Mouse (Mus musculus) neural tube, embryonic 11.5 days (tissue): Measurements from ENCODE around the gene Tsn. TPM values are rescaled to one million over a fixed set of nuclear protein-coding genes. Genes with fewer than 3 reads are reported as not detected.

ENCODE experiments used
- ATAC-seq: fragments of 200-750 bp; cut with Nextera tagmentation; 2 replicates; pipeline ENCODE4 v1.8.0; 2017; ENCODE audit warnings: moderate number of reproducible peaks, mild to moderate bottlenecking, moderate TSS enrichment, moderate library complexity; ENCODE audit not compliant: insufficient read depth, low FRiP score, low TSS enrichment
- DNase-seq: peaks from one replicate; pipeline ENCODE4 v3.0.0-alpha.2; 2015; ENCODE audit warnings: low spot score
- H3K27ac ChIP-seq: fragments of 300-500 bp; sonication (generic); 2 replicates; pipeline ENCODE4 v1.5.1; 2014; ENCODE audit warnings: low read depth, mild to moderate bottlenecking, low read length
- H3K27me3 ChIP-seq: fragments of 300-500 bp; sonication (generic); 2 replicates; pipeline ENCODE4 v1.6.1; 2014; ENCODE audit warnings: mild to moderate bottlenecking, low read length, mixed read lengths; ENCODE audit not compliant: control insufficient read depth, insufficient read depth
- H3K36me3 ChIP-seq: fragments of 300-500 bp; sonication (generic); 2 replicates; pipeline ENCODE4 v1.6.1; 2014; ENCODE audit warnings: mild to moderate bottlenecking, low read length, moderate library complexity, mixed read lengths; ENCODE audit not compliant: control insufficient read depth, insufficient read depth
- H3K4me1 ChIP-seq: fragments of 300-500 bp; sonication (generic); 2 replicates; pipeline ENCODE4 v1.6.1; 2014; ENCODE audit warnings: low read length, mixed read lengths; ENCODE audit not compliant: control insufficient read depth, insufficient read depth
- H3K4me2 ChIP-seq: fragments of 300-500 bp; sonication (generic); 2 replicates; pipeline ENCODE4 v1.6.1; 2014; ENCODE audit warnings: low read depth, mild to moderate bottlenecking, moderate library complexity
- H3K4me3 ChIP-seq: fragments of 300-500 bp; sonication (generic); 2 replicates; pipeline ENCODE4 v1.5.1; 2014; ENCODE audit warnings: low read depth, low read length
- H3K9ac ChIP-seq: fragments of 300-500 bp; sonication (generic); 2 replicates; pipeline ENCODE4 v1.6.1; 2014; ENCODE audit warnings: mild to moderate bottlenecking, low read length
- H3K9me3 ChIP-seq: fragments of 300-500 bp; sonication (generic); 2 replicates; pipeline ENCODE4 v1.6.1; 2016; ENCODE audit warnings: low read length; ENCODE audit not compliant: control insufficient read depth
- WGBS: fragments of 180-500 bp; shearing (Covaris S2); extraction: QIAGEN DNeasy Blood & Tissue Kit; methylation state at CpG from one replicate; pipeline ENCODE4 v1.1.7; 2014; 5-methylcytosine and 5-hydroxymethylcytosine counted together
- polyA plus RNA-seq: library from polyadenylated mRNA; unstranded; fragments of >200 nt; fragmentation: Nextera tagmentation; extraction: Ambion mirVana; gene quantifications from 2 replicates; pipeline ENCODE4 v1.2.1, GENCODE M21; 2014

Tsn gene
- 382 and 397 TPM in 2 replicates for polyA plus RNA-seq

DNA sequence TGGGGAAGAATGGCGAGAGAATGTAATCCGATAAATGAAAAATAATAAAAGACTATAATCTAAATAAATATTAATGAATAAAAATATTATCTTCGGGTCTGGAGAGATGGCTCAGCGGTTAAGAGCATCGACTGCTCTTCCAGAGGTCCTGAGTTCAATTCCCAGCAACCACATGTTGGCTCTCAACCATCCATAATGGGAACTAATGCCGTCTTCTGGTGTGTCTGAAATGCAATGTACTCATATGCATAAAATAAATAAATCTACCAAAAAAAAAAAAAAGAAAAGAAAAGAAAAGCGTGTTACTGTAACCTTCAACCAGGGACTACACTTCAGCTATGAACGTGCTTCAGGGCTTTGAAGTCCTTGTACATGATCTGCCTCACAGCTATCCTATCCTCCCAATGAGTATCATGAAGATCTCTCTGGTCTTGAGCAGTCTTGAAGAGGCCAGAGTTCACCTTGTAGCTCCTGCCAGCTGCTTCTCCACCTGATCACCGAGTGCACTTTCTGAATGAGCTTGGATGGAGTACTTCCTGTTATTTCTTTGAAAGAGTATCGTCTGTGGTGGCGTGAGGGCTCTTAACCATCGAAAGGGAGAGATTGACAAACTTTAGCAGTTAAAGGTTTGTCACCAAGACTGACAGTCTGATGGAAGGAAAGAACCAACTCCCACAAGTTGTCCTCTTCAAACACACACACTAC lies at the start of gene Tsn:
Gene Tsn (minus strand): TSS at position 118 of the 705 bp plus-strand sequence.
- no peak for DNase-seq

DNA sequence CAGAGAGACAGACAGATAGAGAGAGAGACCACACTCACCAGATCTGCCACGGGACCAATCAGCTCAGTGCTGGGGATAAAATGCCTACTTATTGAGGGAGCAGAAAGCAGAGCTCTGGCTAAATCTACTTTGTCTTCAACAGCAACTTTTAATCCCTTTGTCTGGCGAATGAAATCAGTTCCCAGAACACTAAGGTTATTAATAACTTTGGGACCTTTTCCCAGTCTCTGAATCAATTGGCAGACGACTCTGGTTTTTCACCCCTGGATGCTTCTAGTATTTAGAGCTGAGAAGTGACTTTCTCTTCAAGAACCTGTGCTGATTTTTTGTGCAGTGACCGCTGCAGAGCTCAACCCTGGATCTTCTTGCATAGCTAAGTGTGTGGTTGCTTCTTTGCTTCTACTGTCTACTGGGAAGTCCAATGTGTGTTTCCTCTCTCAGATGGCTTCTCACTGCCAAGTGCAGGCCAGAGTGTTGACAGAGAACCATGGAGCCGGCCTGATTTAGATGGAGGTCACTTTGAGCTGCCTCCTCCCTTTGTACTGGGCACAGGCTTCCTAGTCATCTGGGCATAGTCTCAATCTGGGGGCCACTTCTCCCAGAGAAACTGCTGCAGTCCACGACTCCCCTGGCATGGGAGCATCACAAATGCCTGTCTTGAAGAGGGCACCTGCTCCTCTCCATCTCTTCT lies 47.7 kb upstream of the Tsn start:
- no peaks in the 10 kb centered on the region for H3K36me3 ChIP-seq
- no peaks in the 10 kb centered on the region for H3K27me3 ChIP-seq
- no peaks in the 10 kb centered on the region for H3K4me1 ChIP-seq
- ATAC-seq, result no peak
- no peaks in the 10 kb centered on the region for H3K9me3 ChIP-seq
- no peak for DNase-seq
- no peak overlapping the region for H3K9ac ChIP-seq
- no peak overlapping the region for H3K4me3 ChIP-seq
- no peak overlapping the region for H3K27ac ChIP-seq
- WGBS, result 81% methylated on average over 6 of the region's 6 CpGs
- no peak overlapping the region for H3K4me2 ChIP-seq

More for the DNA sequence above, at the start of gene Tsn:
- H3K9me3 ChIP-seq, result no peaks in the 10 kb centered on the region
- no peaks in the 10 kb centered on the region for H3K36me3 ChIP-seq
- 61% methylated on average over 12 of the region's 12 CpGs for WGBS
- H3K4me2 ChIP-seq, result peak within 1 kb of the TSS; percentile 52
- peaks cover 6% of the 10 kb centered on the region; the same call in 1 of the 2 replicates for H3K4me1 ChIP-seq
- H3K4me3 ChIP-seq, result peak within 1 kb of the TSS; percentile 70
- peak within 1 kb of the TSS; percentile 60 for H3K27ac ChIP-seq
- H3K9ac ChIP-seq, result peak within 1 kb of the TSS; percentile 82
- H3K27me3 ChIP-seq, result no peaks in the 10 kb centered on the region
- ATAC-seq, result peak; percentile 35

DNA sequence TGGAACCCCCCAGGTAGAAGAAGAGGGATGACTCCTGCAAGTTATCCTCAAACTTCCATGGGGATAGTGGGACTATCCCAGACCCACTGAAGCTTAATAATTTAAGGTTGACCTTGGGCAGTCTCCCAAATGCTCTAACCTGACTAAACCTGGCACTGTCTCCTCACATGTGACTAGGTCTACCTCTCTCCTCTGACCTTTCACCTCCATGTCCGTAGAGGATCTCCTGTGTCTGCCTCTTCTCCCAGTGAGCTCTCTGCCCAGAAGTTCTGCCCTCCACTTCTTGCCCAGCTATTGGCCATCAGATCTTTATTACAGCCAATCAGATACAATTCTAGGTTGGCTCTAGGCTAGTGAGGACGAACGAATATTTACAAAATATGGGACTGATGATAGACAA lies 38.4 kb upstream of the Tsn start:
- no peaks in the 10 kb centered on the region for H3K36me3 ChIP-seq
- no peaks in the 10 kb centered on the region for H3K9me3 ChIP-seq
- no peak for ATAC-seq
- no peak overlapping the region for H3K9ac ChIP-seq
- H3K4me3 ChIP-seq, result no peak overlapping the region
- no peak overlapping the region for H3K27ac ChIP-seq
- DNase-seq, result no peak
- H3K27me3 ChIP-seq, result no peaks in the 10 kb centered on the region
- H3K4me1 ChIP-seq, result no peaks in the 10 kb centered on the region
- 83% methylated on average over 3 of the region's 3 CpGs for WGBS
- no peak overlapping the region for H3K4me2 ChIP-seq

DNA sequence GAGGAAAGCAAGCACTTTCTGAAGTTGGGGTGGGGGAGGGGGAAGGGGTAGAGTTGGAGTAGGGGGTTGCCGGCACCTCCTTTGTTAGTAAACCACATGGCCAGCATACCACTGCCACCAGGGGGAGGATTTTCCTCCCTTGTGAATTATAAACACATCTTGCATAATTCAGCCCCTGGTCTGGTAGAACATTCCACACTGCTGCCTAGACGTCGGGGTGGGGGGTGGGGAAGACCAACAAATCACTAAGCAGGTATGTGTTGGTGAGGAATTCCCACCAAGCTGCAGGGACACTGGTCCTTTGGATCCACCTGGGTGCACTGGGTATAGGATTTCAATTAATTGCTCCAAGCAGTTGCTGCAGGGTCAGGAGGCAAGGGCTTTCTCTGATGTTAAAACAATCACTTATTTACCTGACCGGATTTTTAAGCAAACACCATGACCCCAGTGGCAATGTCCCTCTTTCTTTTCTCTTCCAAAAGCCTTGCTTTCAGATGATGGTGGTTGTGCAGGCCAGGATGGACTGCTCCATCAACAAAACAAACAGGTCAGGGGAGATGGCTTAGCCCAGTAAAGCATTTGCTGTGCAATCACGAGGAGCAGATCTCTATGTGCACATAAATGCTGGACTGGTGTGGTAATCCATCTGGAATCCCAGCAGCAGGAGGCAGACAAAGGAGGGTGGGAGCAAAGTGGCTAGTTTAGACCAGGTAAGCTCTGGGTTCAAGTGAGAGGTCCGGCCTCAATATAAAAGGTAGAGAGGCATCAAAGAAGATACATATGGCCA lies 32.3 kb upstream of the Tsn start:
- DNase-seq, result no peak
- WGBS, result 42% methylated on average over 6 of the region's 6 CpGs

DNA sequence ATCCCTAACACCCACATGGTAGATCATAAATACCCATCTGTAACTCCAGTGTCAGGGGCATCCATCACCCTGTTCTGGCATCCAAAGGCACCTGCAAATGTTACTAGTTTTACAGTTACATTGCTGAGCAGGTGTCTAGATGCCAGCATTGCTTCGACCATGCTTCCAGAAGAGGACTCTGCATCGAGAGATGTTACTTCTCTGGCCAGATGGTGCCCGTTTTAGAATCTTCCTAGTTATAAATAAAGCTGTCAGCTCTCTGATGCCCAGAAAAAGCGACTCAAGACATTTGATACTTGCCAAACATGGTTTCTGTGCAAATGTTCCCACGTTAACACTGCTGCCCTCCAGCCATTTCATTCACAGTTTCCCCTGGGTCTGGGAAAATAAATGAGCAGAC lies 26.4 kb upstream of the Tsn start:
- 69% methylated on average over 5 of the region's 5 CpGs for WGBS
- H3K9me3 ChIP-seq, result no peaks in the 10 kb centered on the region
- peaks cover 2% of the 10 kb centered on the region for H3K36me3 ChIP-seq
- H3K4me1 ChIP-seq, result no peaks in the 10 kb centered on the region
- no peak overlapping the region for H3K9ac ChIP-seq
- no peak for ATAC-seq
- no peak for DNase-seq
- no peak overlapping the region for H3K4me3 ChIP-seq
- no peaks in the 10 kb centered on the region for H3K27me3 ChIP-seq
- no peak overlapping the region for H3K4me2 ChIP-seq
- H3K27ac ChIP-seq, result no peak overlapping the region

More for the DNA sequence above, 32.3 kb upstream of the Tsn start:
- ATAC-seq, result no peak; the same call in 1 of the 2 replicates
- H3K4me2 ChIP-seq, result no peak overlapping the region
- no peak overlapping the region for H3K27ac ChIP-seq
- H3K9ac ChIP-seq, result no peak overlapping the region
- H3K36me3 ChIP-seq, result no peaks in the 10 kb centered on the region
- H3K9me3 ChIP-seq, result no peaks in the 10 kb centered on the region
- H3K4me3 ChIP-seq, result no peak overlapping the region
- H3K27me3 ChIP-seq, result no peaks in the 10 kb centered on the region
- H3K4me1 ChIP-seq, result no peaks in the 10 kb centered on the region

DNA sequence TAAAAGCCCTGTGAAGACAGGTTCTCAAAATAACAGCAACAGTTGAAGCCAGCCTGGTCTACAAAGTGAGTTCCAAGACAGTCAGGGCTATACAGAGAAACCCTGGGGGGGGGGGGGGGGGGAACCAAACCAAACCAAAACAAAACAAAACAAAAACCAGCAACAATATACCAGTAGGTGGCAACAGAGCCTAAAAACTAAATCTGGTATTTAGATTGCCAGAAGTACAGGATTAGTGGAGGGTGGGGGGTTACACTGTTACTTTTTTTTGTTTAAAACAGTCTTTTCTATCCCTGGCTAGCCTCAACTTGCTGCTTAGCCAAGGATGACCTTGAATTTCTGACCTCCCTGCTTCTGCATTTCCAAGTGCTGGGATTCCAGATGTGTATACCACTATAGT lies 24.3 kb upstream of the Tsn start:
- DNase-seq (no peak), ATAC-seq (0 out of 2 replicates have a peak, but pooled peaks have one; percentile 27)
- Histone ChIP-seq H3K4me1 (no peaks in the 10 kb centered on the region), H3K27ac (no peak overlapping the region), H3K4me3 (no peak overlapping the region), H3K9ac (no peak overlapping the region), H3K27me3 (no peaks in the 10 kb centered on the region), H3K4me2 (no peak overlapping the region), H3K36me3 (peaks cover 8% of the 10 kb centered on the region), H3K9me3 (no peaks in the 10 kb centered on the region)

DNA sequence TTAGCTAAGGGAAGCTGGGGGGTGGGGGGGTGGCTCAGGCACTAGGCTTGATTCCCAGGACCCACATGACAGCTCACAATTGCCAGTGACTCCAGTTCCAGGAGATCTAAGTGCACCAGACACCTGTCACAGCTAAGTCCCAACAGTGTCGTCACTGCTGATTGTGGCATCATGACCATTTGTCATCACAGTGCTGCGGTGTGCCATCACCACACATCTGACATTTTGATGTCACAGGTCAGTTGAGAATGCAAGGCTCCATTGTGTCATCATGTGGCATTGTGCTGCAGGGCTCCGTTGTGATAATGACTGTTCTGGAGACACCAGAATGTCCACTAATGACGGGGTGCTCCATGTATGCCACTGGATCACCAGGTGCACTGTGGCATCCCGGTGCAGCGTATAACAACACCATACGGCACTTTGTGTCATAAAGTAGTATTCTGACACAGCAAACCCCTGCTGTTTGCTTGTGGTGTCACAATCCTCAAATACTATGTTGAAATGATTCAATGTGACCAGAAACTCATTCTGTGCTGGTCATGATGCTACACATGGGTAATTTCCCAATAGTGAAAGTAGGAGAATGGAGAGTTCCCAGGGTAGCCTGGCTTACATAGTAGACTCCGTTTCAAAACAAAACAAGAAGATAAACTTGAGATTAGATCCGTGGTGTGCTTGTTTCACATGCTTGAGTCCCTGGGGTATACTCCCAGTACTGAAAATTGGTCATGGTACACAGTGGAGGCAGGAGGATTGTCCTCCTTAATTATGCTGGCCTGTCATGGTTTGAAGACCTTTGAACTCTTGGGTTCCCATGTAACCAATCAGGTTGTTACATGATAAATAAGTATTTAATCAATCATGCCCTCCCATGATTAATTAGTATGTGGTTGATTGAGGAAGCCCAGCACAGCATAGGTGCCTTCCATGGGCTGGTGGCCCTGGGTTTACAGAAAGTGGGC lies 23.5 kb upstream of the Tsn start:
- peaks cover 8% of the 10 kb centered on the region for H3K36me3 ChIP-seq
- ATAC-seq (no peak), DNase-seq (no peak)
- no peaks in the 10 kb centered on the region for H3K9me3 ChIP-seq
- H3K9ac ChIP-seq, result no peak overlapping the region
- H3K4me1 ChIP-seq, result no peaks in the 10 kb centered on the region
- no peaks in the 10 kb centered on the region for H3K27me3 ChIP-seq
- H3K4me3 ChIP-seq, result no peak overlapping the region
- H3K27ac ChIP-seq, result no peak overlapping the region
- 87% methylated on average over 9 of the region's 9 CpGs for WGBS
- H3K4me2 ChIP-seq, result no peak overlapping the region

DNA sequence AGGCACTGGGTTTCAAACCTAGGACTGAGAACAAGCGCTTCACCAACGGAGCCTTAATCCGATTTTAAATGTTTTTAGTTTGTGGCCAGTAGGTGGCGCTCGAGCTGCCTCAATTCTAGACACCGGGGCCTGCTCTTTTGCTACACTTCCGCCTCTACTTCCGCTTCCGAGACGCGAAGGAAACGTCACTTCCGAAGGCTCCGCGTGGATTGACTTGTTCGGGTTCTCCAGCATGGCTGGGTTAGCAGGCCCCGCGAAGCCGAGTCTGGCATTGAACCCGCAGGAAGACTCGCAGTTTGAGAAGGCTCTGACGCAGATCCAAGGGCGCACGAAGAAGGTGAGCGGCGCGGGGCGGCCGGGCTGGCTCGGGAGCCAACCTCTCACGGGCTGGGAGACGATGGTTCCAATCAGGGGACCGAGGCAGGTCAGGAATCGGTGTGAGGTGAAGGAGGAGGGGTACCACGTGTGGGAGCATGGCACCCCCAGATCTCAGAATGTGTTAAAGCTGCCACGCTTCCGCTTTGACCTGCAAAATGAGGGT lies 10.2 kb upstream of the Tsn start, which contains the start of gene Nifk:
Gene Nifk (plus strand): TSS at position 179 of the 541 bp plus-strand sequence.
- DNase-seq (peak; percentile 93), ATAC-seq (peak; percentile 93)
- H3K4me3 ChIP-seq, result peak within 1 kb of the TSS; percentile 81
- H3K9me3 ChIP-seq, result no peaks in the 10 kb centered on the region
- under 1% methylated on average over 37 of the region's 37 CpGs for WGBS
- H3K4me1 ChIP-seq, result peaks cover 6% of the 10 kb centered on the region; the same call in 1 of the 2 replicates
- peak within 1 kb of the TSS; percentile 62 for H3K4me2 ChIP-seq
- peaks cover 3% of the 10 kb centered on the region; the same call in 1 of the 2 replicates for H3K36me3 ChIP-seq
- H3K9ac ChIP-seq, result peak within 1 kb of the TSS; percentile 69
- no peaks in the 10 kb centered on the region for H3K27me3 ChIP-seq
- no peak within 1 kb of the TSS for H3K27ac ChIP-seq
